Mouse (Mus musculus): ENCODE data around the gene Exoc6b. TPM values are rescaled to one million over a fixed set of nuclear protein-coding genes. Genes with fewer than 3 reads are reported as not detected.

Exoc6b gene
- polyA plus RNA-seq, 1 experiment = 5.8 TPM

DNA sequence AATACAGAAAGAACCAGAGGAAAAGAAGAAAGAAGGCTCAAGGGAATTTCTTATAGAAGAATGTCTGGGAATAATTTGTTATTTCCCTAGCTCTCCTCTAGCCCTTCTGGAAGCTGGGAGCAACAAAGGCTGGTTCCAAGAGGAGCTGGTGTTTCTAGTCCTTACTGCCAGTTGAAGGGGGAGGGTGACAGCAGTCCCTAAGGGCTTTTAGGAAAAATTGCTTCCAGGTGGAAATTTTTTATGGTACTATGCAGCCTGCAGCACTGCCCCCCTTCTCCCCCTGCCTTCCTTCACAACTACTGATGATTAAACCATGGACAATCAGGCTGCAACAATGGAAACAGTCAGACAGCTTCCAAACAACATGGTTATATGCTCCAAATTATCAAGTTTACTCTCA lies 44.9 kb downstream of the Exoc6b start:
- no peak for TF ChIP-seq POLR2A (IDR thresholded peaks at IDR 0.05; ENCODE audit: borderline replicate concordance, control insufficient read depth, low read depth, low read length)
- TF ChIP-seq CTCF (IDR thresholded peaks at IDR 0.05; ENCODE audit: control insufficient read depth, insufficient read depth, low read length) = no peak
- H3K4me3 ChIP-seq (replicated peaks; ENCODE audit: control insufficient read depth, low read depth, low read length) = no peak overlapping the region

DNA sequence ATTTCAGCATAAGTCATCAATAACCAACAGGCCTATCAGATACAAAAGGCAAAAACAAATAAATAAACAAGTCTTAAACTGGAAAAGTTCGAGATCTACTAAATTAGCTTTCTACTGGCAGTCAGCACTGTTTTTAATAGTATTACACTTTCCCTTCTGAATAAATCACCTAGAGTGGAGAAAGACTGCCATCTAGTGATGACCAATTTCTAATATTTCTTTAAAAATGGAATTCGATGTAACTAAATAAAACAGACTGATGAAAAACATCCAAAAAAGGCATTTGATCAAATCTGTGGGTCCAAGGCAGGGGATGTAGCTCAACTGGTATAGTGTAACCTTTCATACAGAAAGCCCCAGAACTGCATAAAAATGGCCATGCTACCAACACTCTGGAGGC lies 52.3 kb downstream of the Exoc6b start:
- TF ChIP-seq CTCF (IDR thresholded peaks at IDR 0.05; ENCODE audit: control insufficient read depth, insufficient read depth, low read length) (no peak), POLR2A (IDR thresholded peaks at IDR 0.05; ENCODE audit: borderline replicate concordance, control insufficient read depth, low read depth, low read length) (no peak)
- no peak overlapping the region for H3K27ac ChIP-seq (ENCODE audit: control insufficient read depth, insufficient read depth, low read depth, low read length, poor library complexity)
- 12% methylated on average over 2 of the region's 2 CpGs for WGBS
- H3K4me1 ChIP-seq (ENCODE audit: control insufficient read depth, insufficient read depth, low read length) = no peaks in the 10 kb centered on the region
- no peak overlapping the region for H3K4me3 ChIP-seq (replicated peaks; ENCODE audit: control insufficient read depth, low read depth, low read length)

More for the DNA sequence above, 44.9 kb downstream of the Exoc6b start:
- no peaks in the 10 kb centered on the region for H3K4me1 ChIP-seq (ENCODE audit: control insufficient read depth, insufficient read depth, low read length)
- H3K27ac ChIP-seq (ENCODE audit: control insufficient read depth, insufficient read depth, low read depth, low read length, poor library complexity) = no peak overlapping the region

DNA sequence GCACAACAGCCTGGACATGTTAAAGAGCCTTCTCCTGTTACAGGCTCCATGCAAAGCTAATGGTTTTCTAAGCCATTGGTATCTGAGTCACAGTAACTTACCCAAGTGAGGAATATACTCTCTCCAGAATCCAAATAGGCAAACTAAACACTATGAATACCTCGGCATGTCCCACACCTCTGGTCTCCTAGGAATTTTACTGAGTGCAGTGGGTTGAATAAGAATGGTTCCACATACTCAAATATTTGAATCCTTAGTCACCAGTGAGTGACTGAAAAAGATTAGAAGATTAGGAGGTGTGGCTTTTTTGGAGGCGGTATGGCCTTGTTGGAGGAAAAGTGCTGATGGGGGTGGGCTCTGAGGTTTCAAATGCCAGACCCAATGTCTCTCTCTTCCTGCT lies 55.4 kb downstream of the Exoc6b start:
- 80% methylated on average over 2 of the region's 2 CpGs for WGBS
- Histone ChIP-seq H3K27ac (ENCODE audit: control insufficient read depth, insufficient read depth, low read depth, low read length, poor library complexity) (no peak overlapping the region), H3K4me3 (replicated peaks; ENCODE audit: control insufficient read depth, low read depth, low read length) (no peak overlapping the region), H3K4me1 (ENCODE audit: control insufficient read depth, insufficient read depth, low read length) (no peaks in the 10 kb centered on the region)
- TF ChIP-seq POLR2A (IDR thresholded peaks at IDR 0.05; ENCODE audit: borderline replicate concordance, control insufficient read depth, low read depth, low read length) (no peak), CTCF (IDR thresholded peaks at IDR 0.05; ENCODE audit: control insufficient read depth, insufficient read depth, low read length) (no peak)

DNA sequence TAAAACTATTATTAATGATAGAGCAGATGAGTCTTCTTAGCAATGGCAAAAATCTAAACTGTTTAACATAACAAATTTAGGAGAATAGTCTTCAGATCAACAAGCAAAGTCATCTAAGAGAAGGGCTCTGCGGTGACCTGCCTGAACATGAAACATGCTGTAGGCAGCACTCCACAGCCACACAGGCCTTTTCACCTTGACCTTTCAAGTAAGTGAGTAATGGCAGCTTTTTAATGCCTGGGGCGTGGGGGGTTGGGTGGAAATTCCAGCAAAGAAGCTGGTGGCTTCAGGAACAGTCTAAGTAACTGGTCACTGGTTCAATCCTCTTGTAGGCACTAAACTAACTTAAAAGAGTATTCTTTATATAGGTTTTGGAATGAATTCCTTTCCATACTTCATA lies 58.9 kb downstream of the Exoc6b start:
- Histone ChIP-seq H3K4me1 (ENCODE audit: control insufficient read depth, insufficient read depth, low read length) (no peaks in the 10 kb centered on the region), H3K4me3 (replicated peaks; ENCODE audit: control insufficient read depth, low read depth, low read length) (no peak overlapping the region), H3K27ac (ENCODE audit: control insufficient read depth, insufficient read depth, low read depth, low read length, poor library complexity) (no peak overlapping the region)
- 89% methylated on average over 2 of the region's 2 CpGs for WGBS
- TF ChIP-seq CTCF (IDR thresholded peaks at IDR 0.05; ENCODE audit: control insufficient read depth, insufficient read depth, low read length) (no peak), POLR2A (IDR thresholded peaks at IDR 0.05; ENCODE audit: borderline replicate concordance, control insufficient read depth, low read depth, low read length) (no peak)

DNA sequence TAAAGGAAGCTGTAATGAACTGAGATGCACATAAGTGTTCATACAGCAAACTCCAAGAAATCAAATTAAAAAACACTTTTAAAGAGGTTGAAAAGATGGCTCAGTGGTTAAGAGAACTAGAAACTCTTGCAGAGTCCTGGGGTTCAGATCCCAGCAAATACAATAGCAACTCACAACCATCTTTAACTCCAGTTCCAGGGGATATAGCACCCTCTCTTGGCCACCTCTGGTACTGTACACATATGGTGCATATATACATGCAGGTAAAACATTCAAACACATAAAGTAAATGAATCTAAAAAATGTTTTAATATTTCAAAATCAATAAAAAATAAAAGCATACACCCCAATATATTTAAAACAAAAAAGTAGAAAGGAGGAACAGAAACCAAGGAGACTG lies 73.9 kb downstream of the Exoc6b start:
- Histone ChIP-seq H3K27ac (ENCODE audit: control insufficient read depth, insufficient read depth, low read depth, low read length, poor library complexity) (no peak overlapping the region), H3K4me1 (ENCODE audit: control insufficient read depth, insufficient read depth, low read length) (no peaks in the 10 kb centered on the region), H3K4me3 (replicated peaks; ENCODE audit: control insufficient read depth, low read depth, low read length) (no peak overlapping the region)
- TF ChIP-seq POLR2A (IDR thresholded peaks at IDR 0.05; ENCODE audit: borderline replicate concordance, control insufficient read depth, low read depth, low read length) = no peak
- TF ChIP-seq CTCF (IDR thresholded peaks at IDR 0.05; ENCODE audit: control insufficient read depth, insufficient read depth, low read length) = no peak

DNA sequence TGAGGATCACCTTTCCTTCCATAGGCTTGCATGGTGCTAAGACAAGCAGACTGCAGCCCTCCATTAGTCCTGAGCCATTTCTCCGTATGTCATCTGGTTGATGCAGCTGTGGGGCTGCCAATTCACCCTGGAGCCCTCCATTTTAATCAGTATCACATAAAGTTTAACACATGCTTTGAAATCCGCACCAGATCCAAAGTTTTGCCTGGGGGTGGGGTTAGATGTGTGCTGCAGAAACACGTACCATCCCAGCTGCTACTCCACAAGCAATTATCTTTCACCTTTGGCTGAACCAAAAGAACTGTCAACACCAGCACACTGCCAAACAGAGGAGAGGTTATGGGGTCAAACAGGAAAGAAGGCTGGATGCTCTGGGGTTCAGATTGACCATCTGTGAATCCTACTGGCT lies 92.7 kb downstream of the Exoc6b start:
- 84% methylated on average over 3 of the region's 3 CpGs for WGBS
- TF ChIP-seq CTCF (IDR thresholded peaks at IDR 0.05; ENCODE audit: control insufficient read depth, insufficient read depth, low read length) (no peak), POLR2A (IDR thresholded peaks at IDR 0.05; ENCODE audit: borderline replicate concordance, control insufficient read depth, low read depth, low read length) (no peak)
- no peaks in the 10 kb centered on the region for H3K4me1 ChIP-seq (ENCODE audit: control insufficient read depth, insufficient read depth, low read length)

DNA sequence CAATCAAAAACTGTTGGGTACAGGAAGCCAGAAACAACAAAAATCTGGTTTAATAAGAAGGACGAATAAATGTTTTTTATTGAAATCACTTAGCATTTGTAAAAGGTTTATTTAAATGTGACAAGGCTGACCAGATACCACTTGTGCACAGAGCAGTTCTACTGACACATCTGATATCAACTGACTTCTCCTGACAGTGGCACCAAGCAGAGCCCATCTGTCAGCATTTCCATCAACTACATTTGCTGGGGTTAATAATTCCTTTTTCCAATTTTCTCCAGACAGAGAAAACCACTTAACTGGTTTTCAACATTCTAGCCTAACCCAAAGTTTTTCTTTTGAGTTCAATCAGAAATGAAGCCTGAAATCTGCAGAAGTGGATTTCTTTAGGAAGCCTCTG lies 100.8 kb downstream of the Exoc6b start:
- Histone ChIP-seq H3K4me3 (replicated peaks; ENCODE audit: control insufficient read depth, low read depth, low read length) (no peak overlapping the region), H3K27ac (ENCODE audit: control insufficient read depth, insufficient read depth, low read depth, low read length, poor library complexity) (no peak overlapping the region), H3K4me1 (ENCODE audit: control insufficient read depth, insufficient read depth, low read length) (no peaks in the 10 kb centered on the region)
- TF ChIP-seq CTCF (IDR thresholded peaks at IDR 0.05; ENCODE audit: control insufficient read depth, insufficient read depth, low read length) = no peak
- TF ChIP-seq POLR2A (IDR thresholded peaks at IDR 0.05; ENCODE audit: borderline replicate concordance, control insufficient read depth, low read depth, low read length) = no peak
- 79% methylated on average over 1 of the region's 1 CpGs for WGBS

More for the DNA sequence above, 92.7 kb downstream of the Exoc6b start:
- H3K27ac ChIP-seq (ENCODE audit: control insufficient read depth, insufficient read depth, low read depth, low read length, poor library complexity) = no peak overlapping the region
- H3K4me3 ChIP-seq (replicated peaks; ENCODE audit: control insufficient read depth, low read depth, low read length) = no peak overlapping the region

DNA sequence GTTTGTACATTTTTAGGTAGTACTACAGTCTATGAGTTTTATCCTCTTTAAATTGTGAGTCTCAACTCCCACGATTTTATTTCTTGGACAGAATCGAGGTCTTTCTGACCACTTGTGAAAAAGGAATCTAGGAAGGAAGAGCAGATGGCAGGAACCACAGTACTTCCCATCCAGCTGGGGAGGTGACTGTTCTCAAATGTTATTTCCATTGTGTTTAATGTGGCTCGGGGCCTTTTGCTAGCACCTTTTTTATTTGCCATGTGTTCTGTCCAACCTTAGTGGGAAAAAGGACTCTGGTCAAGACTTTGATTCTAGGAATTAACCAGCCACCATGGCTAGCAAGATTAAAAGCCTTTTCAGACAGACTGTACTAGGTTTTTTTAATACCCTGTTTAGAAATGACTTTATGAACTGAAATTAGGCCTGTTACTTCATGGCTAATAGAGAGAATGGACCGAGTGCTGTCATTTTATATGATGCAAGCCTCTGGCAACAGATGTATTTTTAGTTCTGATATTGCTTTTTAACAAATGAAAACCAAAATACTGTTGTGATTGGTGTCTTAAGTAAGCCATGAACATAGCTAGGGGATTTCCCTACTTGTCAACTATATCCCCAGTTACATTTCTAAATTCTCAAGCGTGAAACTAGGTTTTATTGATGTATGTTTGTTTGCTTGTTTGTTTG lies 104.4 kb downstream of the Exoc6b start:
- Histone ChIP-seq H3K4me1 (ENCODE audit: control insufficient read depth, insufficient read depth, low read length) (no peaks in the 10 kb centered on the region), H3K27ac (ENCODE audit: control insufficient read depth, insufficient read depth, low read depth, low read length, poor library complexity) (no peak overlapping the region), H3K4me3 (replicated peaks; ENCODE audit: control insufficient read depth, low read depth, low read length) (no peak overlapping the region)
- 46% methylated on average over 5 of the region's 5 CpGs for WGBS
- TF ChIP-seq POLR2A (IDR thresholded peaks at IDR 0.05; ENCODE audit: borderline replicate concordance, control insufficient read depth, low read depth, low read length) = no peak
- no peak for TF ChIP-seq CTCF (IDR thresholded peaks at IDR 0.05; ENCODE audit: control insufficient read depth, insufficient read depth, low read length)

DNA sequence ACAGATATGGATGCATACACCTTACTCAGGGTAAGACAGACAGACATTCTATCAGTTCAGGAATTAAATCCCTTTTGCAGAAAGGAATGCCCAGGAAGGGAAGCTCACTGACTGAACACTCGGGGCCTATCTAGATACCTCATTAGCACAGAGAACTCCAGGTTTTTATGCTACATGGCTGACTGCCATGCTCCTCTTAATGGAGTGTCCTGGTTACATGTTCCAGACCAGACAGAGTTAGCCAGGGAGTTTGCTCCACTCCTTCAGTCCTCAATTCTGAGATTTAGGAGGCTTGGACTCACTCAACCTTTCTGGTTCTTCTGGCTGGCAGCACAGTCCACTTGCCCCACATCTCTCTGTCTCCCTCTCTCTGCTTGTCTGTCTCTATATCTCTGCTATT lies 106.3 kb downstream of the Exoc6b start:
- H3K4me1 ChIP-seq (ENCODE audit: control insufficient read depth, insufficient read depth, low read length) = no peaks in the 10 kb centered on the region

More for the DNA sequence above, 106.3 kb downstream of the Exoc6b start:
- Histone ChIP-seq H3K4me3 (replicated peaks; ENCODE audit: control insufficient read depth, low read depth, low read length) (no peak overlapping the region), H3K27ac (ENCODE audit: control insufficient read depth, insufficient read depth, low read depth, low read length, poor library complexity) (no peak overlapping the region)
- no peak for TF ChIP-seq CTCF (IDR thresholded peaks at IDR 0.05; ENCODE audit: control insufficient read depth, insufficient read depth, low read length)
- TF ChIP-seq POLR2A (IDR thresholded peaks at IDR 0.05; ENCODE audit: borderline replicate concordance, control insufficient read depth, low read depth, low read length) = no peak
- WGBS = 74% methylated on average over 1 of the region's 1 CpGs

All from bone marrow, adult 2 months (tissue).